Mouse (Mus musculus) lung, embryonic 16.5 days (tissue): ENCODE data around the gene Islr. TPM values are rescaled to one million over a fixed set of nuclear protein-coding genes. Genes with fewer than 3 reads are reported as not detected.

Experiments
- ATAC-seq: fragments of 200-750 bp; cut with Nextera tagmentation; 2 replicates; pipeline ENCODE4 v1.8.0; 2017; ENCODE audit warnings: low read depth, mild to moderate bottlenecking, moderate library complexity
- H3K27ac ChIP-seq: fragments of 300-500 bp; sonication (generic); 2 replicates; pipeline ENCODE4 v1.5.1; 2014; ENCODE audit warnings: mild to moderate bottlenecking, control low read depth, low read length
- H3K27me3 ChIP-seq: fragments of 300-500 bp; sonication (generic); 2 replicates; pipeline ENCODE4 v1.6.1; 2014; ENCODE audit warnings: low read depth, low read length, mixed read lengths; ENCODE audit not compliant: control insufficient read depth, insufficient read depth
- H3K36me3 ChIP-seq: fragments of 300-500 bp; sonication (generic); 2 replicates; pipeline ENCODE4 v1.6.1; 2014; ENCODE audit warnings: low read length; ENCODE audit not compliant: control insufficient read depth, insufficient read depth
- H3K4me1 ChIP-seq: fragments of 300-500 bp; sonication (generic); replicated peaks from 2 replicates; pipeline ENCODE4 v1.6.1; 2014; ENCODE audit warnings: low read length, mixed read lengths; ENCODE audit not compliant: control insufficient read depth, insufficient read depth
- H3K4me2 ChIP-seq: fragments of 300-500 bp; sonication (generic); 2 replicates; pipeline ENCODE4 v1.6.1; 2014; ENCODE audit warnings: low read depth, low read length, control low read depth
- H3K4me3 ChIP-seq: fragments of 300-500 bp; sonication (generic); 2 replicates; pipeline ENCODE4 v1.5.1; 2014; ENCODE audit warnings: mild to moderate bottlenecking, low read length, control low read depth
- H3K9ac ChIP-seq: fragments of 300-500 bp; sonication (generic); 2 replicates; pipeline ENCODE4 v1.6.1; 2014; ENCODE audit warnings: low read length, control low read depth
- H3K9me3 ChIP-seq: fragments of 300-500 bp; sonication (generic); 2 replicates; pipeline ENCODE4 v1.6.1; 2016; ENCODE audit warnings: low read length; ENCODE audit not compliant: control insufficient read depth
- WGBS: fragments of 180-500 bp; shearing (Covaris S2); extraction: QIAGEN DNeasy Blood & Tissue Kit; methylation state at CpG from one replicate; pipeline ENCODE4 v1.1.7; 2014; 5-methylcytosine and 5-hydroxymethylcytosine counted together
- polyA plus RNA-seq: library from polyadenylated mRNA; unstranded; fragments of >200 nt; fragmentation: Nextera tagmentation; extraction: Ambion mirVana; gene quantifications from 2 replicates; pipeline ENCODE4 v1.2.1, GENCODE M21; 2015

Islr gene
- polyA plus RNA-seq, 1 experiment from 2014 or later, result 79.4 TPM

DNA sequence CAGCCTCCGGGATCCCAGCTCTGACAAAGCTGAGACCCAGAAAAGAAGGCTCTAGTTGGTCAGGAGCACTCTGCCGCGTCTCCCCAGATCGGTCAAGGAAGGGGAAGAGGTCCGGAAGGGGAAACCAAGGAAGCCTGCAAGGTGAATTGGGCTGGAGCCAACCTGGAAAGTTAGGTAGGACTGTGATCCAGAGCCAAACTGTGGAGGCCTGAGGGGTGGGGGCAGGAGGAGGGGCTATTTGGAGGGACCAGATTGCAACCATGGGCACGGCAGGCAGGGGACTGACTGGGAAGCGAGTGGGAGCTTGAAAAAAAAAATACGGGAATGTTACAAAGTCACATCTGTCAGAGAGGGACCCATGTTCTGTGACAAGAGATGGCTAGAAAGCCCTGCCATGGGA, 74.6 kb downstream of the Islr start:
- no peaks in the 10 kb centered on the region for H3K9me3 ChIP-seq
- no peak overlapping the region for H3K27ac ChIP-seq
- 16% methylated on average over 8 of the region's 8 CpGs for WGBS
- H3K36me3 ChIP-seq, result no peaks in the 10 kb centered on the region
- H3K4me3 ChIP-seq, result no peak overlapping the region
- H3K4me2 ChIP-seq, result no peak overlapping the region
- peaks cover 20% of the 10 kb centered on the region for H3K4me1 ChIP-seq
- H3K27me3 ChIP-seq, result peaks cover 5% of the 10 kb centered on the region; the same call in 1 of the 2 replicates
- no peak for ATAC-seq
- H3K9ac ChIP-seq, result no peak overlapping the region

DNA sequence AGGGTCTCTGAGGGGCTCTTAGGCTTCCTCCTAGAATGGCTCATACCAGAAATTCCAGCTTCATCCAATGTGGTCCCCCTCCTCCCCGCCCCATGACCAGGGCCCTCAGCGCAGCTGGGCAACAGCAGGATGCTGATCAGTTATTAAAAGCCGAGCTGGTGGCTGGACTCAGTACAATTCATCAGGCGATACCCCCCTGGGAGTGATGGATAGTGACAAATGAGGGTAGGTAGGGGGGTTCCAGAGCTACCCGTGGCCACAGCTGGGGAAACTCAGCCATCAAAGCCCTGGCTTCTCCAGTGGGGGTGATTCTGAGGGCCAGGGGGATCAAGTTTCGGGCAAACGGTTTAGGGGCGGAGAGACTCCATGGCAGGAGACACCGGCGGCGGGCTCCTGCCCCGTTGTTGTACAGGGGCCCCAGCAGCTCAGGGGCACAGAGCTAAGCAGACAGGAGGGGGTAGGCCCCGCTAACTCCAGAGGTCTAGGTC, 75.1 kb downstream of the Islr start:
- no peaks in the 10 kb centered on the region for H3K9me3 ChIP-seq
- H3K27me3 ChIP-seq, result peaks cover 5% of the 10 kb centered on the region; the same call in 1 of the 2 replicates
- no peak overlapping the region for H3K9ac ChIP-seq
- no peaks in the 10 kb centered on the region for H3K36me3 ChIP-seq
- no peak overlapping the region for H3K27ac ChIP-seq
- no peak overlapping the region for H3K4me3 ChIP-seq
- 3% methylated on average over 13 of the region's 13 CpGs for WGBS
- H3K4me1 ChIP-seq, result peaks cover 14% of the 10 kb centered on the region
- H3K4me2 ChIP-seq, result no peak overlapping the region
- ATAC-seq, result peak; percentile 11; the same call in 1 of the 2 replicates

DNA sequence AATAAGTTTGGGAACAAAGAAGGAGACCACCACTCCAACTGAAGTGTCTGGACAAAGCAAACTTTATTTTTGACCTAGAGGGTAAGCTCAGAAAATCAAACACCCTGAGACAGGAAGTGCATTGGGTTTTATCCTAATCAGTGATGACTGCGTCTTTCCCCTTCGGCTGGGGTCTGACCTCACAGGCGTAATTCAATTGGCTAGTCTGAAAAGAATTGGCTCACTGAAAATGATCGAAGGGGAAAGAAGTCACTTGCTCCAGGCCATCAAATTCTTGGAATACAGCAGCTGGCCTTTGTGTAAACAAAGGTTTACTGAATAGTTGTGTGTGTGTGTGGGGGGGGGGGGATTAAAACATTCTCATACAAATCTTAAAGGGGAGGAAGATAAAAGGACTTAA, 78.3 kb downstream of the Islr start:
- H3K9me3 ChIP-seq, result no peaks in the 10 kb centered on the region
- no peaks in the 10 kb centered on the region for H3K36me3 ChIP-seq
- ATAC-seq, result no peak
- 18% methylated on average over 4 of the region's 4 CpGs for WGBS
- peaks cover 9% of the 10 kb centered on the region for H3K4me1 ChIP-seq
- H3K4me3 ChIP-seq, result no peak overlapping the region
- no peak overlapping the region for H3K27ac ChIP-seq
- no peak overlapping the region for H3K9ac ChIP-seq
- H3K4me2 ChIP-seq, result no peak overlapping the region
- peaks cover 5% of the 10 kb centered on the region; the same call in 1 of the 2 replicates for H3K27me3 ChIP-seq

DNA sequence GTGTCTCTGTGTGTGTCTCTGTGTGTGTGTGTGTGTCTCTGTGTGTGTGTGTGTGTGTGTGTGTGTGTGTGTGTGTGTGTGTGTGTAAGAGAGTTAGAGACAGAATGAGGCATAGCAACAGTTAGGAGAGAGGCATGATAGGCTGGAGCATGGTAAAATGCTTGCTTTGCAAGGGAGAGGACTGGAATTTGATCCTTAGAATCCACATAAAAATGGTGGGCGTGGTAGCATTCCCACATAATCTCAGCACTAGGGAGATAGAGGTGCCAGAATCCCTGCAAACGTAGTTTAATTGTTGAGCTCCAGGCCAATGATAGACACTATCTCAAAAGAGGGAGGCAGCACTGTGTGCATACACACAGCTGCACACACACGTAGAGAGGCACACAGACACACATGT, 79.0 kb downstream of the Islr start:
- Histone ChIP-seq H3K4me1 (peaks cover 9% of the 10 kb centered on the region), H3K36me3 (no peaks in the 10 kb centered on the region), H3K4me3 (no peak overlapping the region), H3K27me3 (peaks cover 4% of the 10 kb centered on the region; the same call in 1 of the 2 replicates), H3K27ac (no peak overlapping the region), H3K9ac (no peak overlapping the region), H3K4me2 (no peak overlapping the region), H3K9me3 (no peaks in the 10 kb centered on the region)
- ATAC-seq, result no peak
- 35% methylated on average over 3 of the region's 3 CpGs for WGBS

DNA sequence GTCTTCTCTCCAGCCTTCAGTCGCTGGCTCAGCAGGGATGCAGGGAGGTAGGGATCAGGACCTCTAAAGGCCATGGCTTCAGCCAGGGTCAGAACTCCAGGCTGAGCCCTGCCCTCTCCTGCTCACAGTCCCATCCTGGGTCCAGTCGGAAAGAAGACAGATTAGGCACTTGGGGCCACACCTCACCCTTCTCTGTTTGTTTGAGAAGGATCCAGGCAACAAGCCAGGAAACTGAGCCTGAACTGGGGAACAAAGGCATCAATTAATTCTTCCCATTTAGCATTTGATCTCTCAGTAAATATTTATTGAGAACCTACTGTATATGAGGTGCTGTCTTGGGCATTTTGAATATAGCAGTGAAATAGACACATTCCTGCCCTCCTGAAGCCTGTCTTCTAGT, 85.4 kb downstream of the Islr start, which contains the start of gene Ccdc33:
TSS of gene Ccdc33 (minus strand) at position 153 of the 400 bp plus-strand sequence.
- WGBS, result 19% methylated on average over 2 of the region's 2 CpGs

DNA sequence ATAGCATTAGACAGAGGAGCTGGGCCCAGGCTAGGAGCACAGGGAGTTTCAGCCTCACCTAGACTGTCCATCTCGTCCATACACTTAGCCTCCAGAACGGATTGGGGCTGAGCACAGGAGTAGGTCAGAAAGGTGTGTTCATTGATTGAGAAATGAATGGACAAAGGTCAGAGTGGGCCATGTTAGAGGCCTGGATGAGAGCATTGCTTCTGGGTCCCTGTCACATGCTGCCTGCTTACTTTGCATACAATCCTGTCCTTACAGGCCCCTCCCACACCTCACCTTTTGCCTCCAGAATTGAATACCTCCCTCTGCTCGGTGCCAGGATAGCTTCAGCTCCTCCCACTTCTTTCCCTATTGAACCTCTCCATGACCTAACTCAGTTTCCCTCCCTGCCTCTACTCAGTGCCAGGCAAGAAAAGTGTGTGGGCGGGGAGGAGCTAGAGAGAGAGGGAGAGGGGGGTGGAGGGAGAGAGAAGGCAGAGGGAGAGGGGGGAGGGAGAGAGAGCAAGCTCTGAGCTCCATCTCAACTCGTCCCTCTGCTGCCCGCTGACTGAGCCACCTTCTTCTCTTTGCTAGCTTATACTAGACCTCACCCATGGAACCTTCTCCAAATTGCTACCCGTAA, 88.0 kb downstream of the Islr start:
- no peak overlapping the region for H3K9ac ChIP-seq
- H3K36me3 ChIP-seq, result no peaks in the 10 kb centered on the region
- no peaks in the 10 kb centered on the region for H3K9me3 ChIP-seq
- peaks cover 10% of the 10 kb centered on the region for H3K4me1 ChIP-seq
- H3K27me3 ChIP-seq, result no peaks in the 10 kb centered on the region; the same call in 1 of the 2 replicates
- H3K4me2 ChIP-seq, result no peak overlapping the region
- WGBS, result 46% methylated on average over 6 of the region's 7 CpGs
- no peak overlapping the region for H3K4me3 ChIP-seq
- no peak overlapping the region for H3K27ac ChIP-seq
- ATAC-seq, result no peak

More for the DNA sequence above, 85.4 kb downstream of the Islr start, which contains the start of gene Ccdc33:
- no peaks in the 10 kb centered on the region for H3K9me3 ChIP-seq
- H3K9ac ChIP-seq, result no peak within 1 kb of the TSS
- H3K4me3 ChIP-seq, result no peak within 1 kb of the TSS
- H3K4me2 ChIP-seq, result no peak within 1 kb of the TSS
- no peaks in the 10 kb centered on the region for H3K36me3 ChIP-seq
- no peaks in the 10 kb centered on the region; the same call in 1 of the 2 replicates for H3K27me3 ChIP-seq
- no peak within 1 kb of the TSS for H3K27ac ChIP-seq
- no peak for ATAC-seq
- peaks cover 2% of the 10 kb centered on the region; the same call in 1 of the 2 replicates for H3K4me1 ChIP-seq

DNA sequence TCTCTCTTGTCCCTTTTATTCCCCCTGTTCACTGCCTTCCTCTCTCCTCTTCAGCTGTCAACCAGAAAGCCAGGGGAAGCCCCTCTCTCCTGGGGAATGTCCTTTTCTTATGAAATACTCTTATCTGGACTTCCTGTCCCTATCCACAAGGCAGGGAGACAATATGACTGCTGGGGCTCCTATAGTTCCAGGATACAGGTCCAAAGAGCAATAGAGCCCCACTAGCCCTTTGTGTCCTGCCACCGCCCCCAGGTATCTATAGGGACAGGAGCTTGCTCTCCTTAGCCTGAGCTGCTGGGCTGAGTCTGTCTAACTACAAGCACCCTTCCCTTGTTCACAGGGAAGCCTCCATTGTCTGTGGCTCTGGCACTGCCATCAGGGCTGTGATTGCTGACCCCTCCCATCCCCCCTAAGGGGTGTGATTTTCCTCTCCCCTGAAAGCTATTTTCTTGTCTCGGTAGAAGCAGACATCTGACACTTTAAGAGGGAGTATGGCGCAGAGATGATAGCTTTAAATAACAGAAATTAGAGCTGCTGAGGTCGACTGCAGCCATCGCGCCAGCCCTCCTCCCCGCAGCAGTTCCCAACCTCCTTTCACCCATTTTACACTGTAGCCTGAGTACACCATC, 88.7 kb downstream of the Islr start:
- H3K4me1 ChIP-seq, result peaks cover 10% of the 10 kb centered on the region
- H3K27ac ChIP-seq, result no peak overlapping the region
- ATAC-seq, result no peak

DNA sequence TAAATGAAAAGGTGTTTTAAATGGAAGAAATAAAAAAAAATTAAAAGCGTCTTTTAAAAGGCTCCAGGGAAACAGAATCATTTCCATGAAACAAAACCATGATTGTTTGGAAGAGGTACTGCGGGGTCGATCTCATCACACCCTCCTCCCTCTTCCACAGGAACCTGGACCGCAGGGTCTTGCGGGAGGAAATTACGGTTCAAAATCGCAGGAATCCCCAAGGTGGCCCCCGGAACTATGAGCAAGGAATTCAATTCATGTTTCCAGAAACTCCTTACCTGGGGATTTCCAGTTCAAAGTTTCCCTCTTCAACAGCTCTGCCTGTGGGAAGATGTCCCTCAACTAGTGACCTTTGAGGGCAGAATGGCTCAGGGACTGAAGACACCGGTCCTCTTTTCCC, 90.1 kb downstream of the Islr start:
- Histone ChIP-seq H3K9ac (no peak overlapping the region), H3K9me3 (no peaks in the 10 kb centered on the region), H3K4me2 (peak overlapping the region; percentile 45), H3K4me3 (no peak overlapping the region), H3K36me3 (no peaks in the 10 kb centered on the region), H3K27me3 (no peaks in the 10 kb centered on the region; the same call in 1 of the 2 replicates), H3K4me1 (peaks cover 10% of the 10 kb centered on the region), H3K27ac (no peak overlapping the region)
- no peak for ATAC-seq
- 11% methylated on average over 9 of the region's 9 CpGs for WGBS

More for the DNA sequence above, 88.7 kb downstream of the Islr start:
- Histone ChIP-seq H3K27me3 (no peaks in the 10 kb centered on the region; the same call in 1 of the 2 replicates), H3K9ac (no peak overlapping the region), H3K9me3 (no peaks in the 10 kb centered on the region), H3K4me3 (no peak overlapping the region), H3K36me3 (no peaks in the 10 kb centered on the region), H3K4me2 (no peak overlapping the region)
- WGBS, result 52% methylated on average over 7 of the region's 7 CpGs

DNA sequence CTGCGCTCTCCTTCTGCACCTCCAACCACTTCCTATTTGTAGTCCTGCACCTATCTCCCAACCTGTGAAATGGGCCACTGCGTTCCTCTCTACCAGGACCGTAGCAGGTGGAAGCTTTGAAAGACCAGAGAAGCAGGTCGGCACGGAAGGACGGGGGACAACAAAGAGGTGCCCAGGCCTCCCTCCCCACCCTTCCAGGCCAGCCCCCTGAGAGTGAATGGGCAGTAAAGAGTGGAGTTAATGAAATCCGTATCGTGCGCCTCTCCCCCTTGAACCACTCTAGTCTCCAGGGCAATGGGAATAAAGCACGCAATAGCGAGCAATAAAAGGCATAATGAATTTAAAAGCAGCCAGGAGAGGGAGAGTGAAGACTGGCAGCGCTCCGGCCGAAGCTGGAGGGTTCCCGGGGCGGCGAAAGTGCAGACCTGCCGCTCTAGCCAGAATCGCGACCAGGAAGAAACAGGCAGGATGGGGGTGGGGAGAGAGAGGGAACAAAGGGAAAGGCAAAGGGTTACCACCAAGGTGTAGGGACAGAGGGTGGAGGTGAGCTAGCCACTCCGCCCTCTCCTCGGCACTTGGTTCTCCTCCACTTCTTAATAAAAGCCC, 90.7 kb downstream of the Islr start:
- no peaks in the 10 kb centered on the region for H3K36me3 ChIP-seq
- peak; percentile 44; the same call in 1 of the 2 replicates for ATAC-seq
- no peaks in the 10 kb centered on the region for H3K9me3 ChIP-seq
- no peaks in the 10 kb centered on the region; the same call in 1 of the 2 replicates for H3K27me3 ChIP-seq
- 0 out of 2 replicates have a peak overlapping the region, but pooled peaks have one; percentile 17 for H3K9ac ChIP-seq
- H3K4me3 ChIP-seq, result peak overlapping the region; percentile 20
- H3K27ac ChIP-seq, result peak overlapping the region; percentile 13
- H3K4me1 ChIP-seq, result peaks cover 10% of the 10 kb centered on the region
- peak overlapping the region; percentile 45 for H3K4me2 ChIP-seq
- WGBS, result 10% methylated on average over 22 of the region's 22 CpGs
